ENCODE assay signal across 8 mouse cellular contexts in genomic region chr11:69965271-69966005, GRCm38 (mm10). TPM values are rescaled to one million over a fixed set of nuclear protein-coding genes. Genes with fewer than 3 reads are reported as not detected.
DNase-seq lines count a peak whose midpoint lies in the region; ATAC-seq lines count a peak whose summit lies in the region.

No protein-coding gene starts in this region.

- H3K27ac ChIP-seq in forebrain, embryonic 10.5 days = peak overlapping the region; percentile 74; the same call in 1 of the 2 replicates
- H3K27ac ChIP-seq in forebrain, embryonic 16.5 days (ENCODE audit: low read length) = no peak overlapping the region
- no peak overlapping the region for H3K27ac ChIP-seq in forebrain, embryonic 11.5 days (ENCODE audit: low read depth, low read length)
- peak overlapping the region; percentile 77 for H3K27ac ChIP-seq in limb, embryonic 10.5 days
- no peak overlapping the region for H3K27ac ChIP-seq in midbrain, embryonic 14.5 days (replicated peaks; ENCODE audit: low read depth, low read length)

- no peaks in the 10 kb centered on the region for H3K9me3 ChIP-seq in forebrain, embryonic 10.5 days
- no peaks in the 10 kb centered on the region for H3K9me3 ChIP-seq in forebrain, embryonic 16.5 days (ENCODE audit: control insufficient read depth, low read length)
- H3K9me3 ChIP-seq in forebrain, embryonic 11.5 days (ENCODE audit: control insufficient read depth, low read length) = no peaks in the 10 kb centered on the region
- H3K9me3 ChIP-seq in limb, embryonic 10.5 days (replicated peaks) = no peaks in the 10 kb centered on the region
- H3K9me3 ChIP-seq in midbrain, embryonic 14.5 days (ENCODE audit: control insufficient read depth, low read length) = no peaks in the 10 kb centered on the region

- peaks cover 21% of the 10 kb centered on the region for H3K4me1 ChIP-seq in forebrain, embryonic 10.5 days
- peaks cover 6% of the 10 kb centered on the region for H3K4me1 ChIP-seq in forebrain, embryonic 16.5 days (replicated peaks; ENCODE audit: control insufficient read depth, insufficient read depth, low read length)
- peaks cover 9% of the 10 kb centered on the region for H3K4me1 ChIP-seq in forebrain, embryonic 11.5 days (replicated peaks; ENCODE audit: control insufficient read depth, insufficient read depth, low read length)
- peaks cover 17% of the 10 kb centered on the region for H3K4me1 ChIP-seq in limb, embryonic 10.5 days
- H3K4me1 ChIP-seq in midbrain, embryonic 14.5 days (ENCODE audit: control insufficient read depth, insufficient read depth, low read length) = 0 out of 2 replicates have a peak, but pooled peaks cover 5% of the 10 kb centered on the region

- H3K27me3 ChIP-seq in forebrain, embryonic 10.5 days (ENCODE audit: poor library complexity, severe bottlenecking) = peaks cover 80% of the 10 kb centered on the region
- peaks cover 52% of the 10 kb centered on the region for H3K27me3 ChIP-seq in forebrain, embryonic 16.5 days (replicated peaks; ENCODE audit: control insufficient read depth, insufficient read depth, low read length)
- H3K27me3 ChIP-seq in forebrain, embryonic 11.5 days (ENCODE audit: control insufficient read depth, insufficient read depth, low read length) = peaks cover 50% of the 10 kb centered on the region
- H3K27me3 ChIP-seq in limb, embryonic 10.5 days (ENCODE audit: low read depth, poor library complexity, severe bottlenecking) = peaks cover 83% of the 10 kb centered on the region
- H3K27me3 ChIP-seq in midbrain, embryonic 14.5 days (ENCODE audit: control insufficient read depth, insufficient read depth, low read length) = peaks cover 55% of the 10 kb centered on the region

- no peak for DNase-seq in forebrain, embryonic 10.5 days (ENCODE audit: extremely low spot score, low spot score)
- DNase-seq in forebrain, embryonic 11.5 days (ENCODE audit: low spot score) = peak; percentile 57
- peak; percentile 51 for DNase-seq in limb, embryonic 10.5 days (ENCODE audit: low spot score)
- DNase-seq in midbrain, embryonic 14.5 days = peak; percentile 28
- no peak for DNase-seq in right cerebral cortex, postnatal 10 days (ENCODE audit: low spot score in 2 of 2)
- DNase-seq in thymus, postnatal 36 days = no peak
- no peak for DNase-seq in frontal cortex, postnatal 25 days (ENCODE audit: low spot score in 2 of 2)

- peaks cover 31% of the 10 kb centered on the region for H3K36me3 ChIP-seq in forebrain, embryonic 10.5 days (replicated peaks)
- peaks cover 17% of the 10 kb centered on the region for H3K36me3 ChIP-seq in forebrain, embryonic 16.5 days (ENCODE audit: control insufficient read depth, insufficient read depth)
- H3K36me3 ChIP-seq in forebrain, embryonic 11.5 days (ENCODE audit: control insufficient read depth, insufficient read depth, low read length) = no peaks in the 10 kb centered on the region; the same call in 1 of the 2 replicates
- H3K36me3 ChIP-seq in limb, embryonic 10.5 days = peaks cover 32% of the 10 kb centered on the region
- peaks cover 20% of the 10 kb centered on the region for H3K36me3 ChIP-seq in midbrain, embryonic 14.5 days (ENCODE audit: control insufficient read depth, insufficient read depth, low read length)

- H3K4me2 ChIP-seq in forebrain, embryonic 16.5 days (ENCODE audit: low read length) = no peak overlapping the region
- no peak overlapping the region for H3K4me2 ChIP-seq in forebrain, embryonic 11.5 days (ENCODE audit: low read depth, low read length, severe bottlenecking)
- H3K4me2 ChIP-seq in midbrain, embryonic 14.5 days (ENCODE audit: low read length) = 0 out of 2 replicates have a peak overlapping the region, but pooled peaks have one; percentile 17

- no peak overlapping the region for H3K9ac ChIP-seq in forebrain, embryonic 16.5 days (replicated peaks; ENCODE audit: low read depth, low read length)
- no peak overlapping the region for H3K9ac ChIP-seq in forebrain, embryonic 11.5 days (ENCODE audit: low read length)
- H3K9ac ChIP-seq in midbrain, embryonic 14.5 days (replicated peaks; ENCODE audit: low read length) = no peak overlapping the region

- peak overlapping the region; percentile 48 for H3K4me3 ChIP-seq in forebrain, embryonic 10.5 days
- no peak overlapping the region; the same call in 1 of the 2 replicates for H3K4me3 ChIP-seq in forebrain, embryonic 16.5 days (replicated peaks; ENCODE audit: low read length)
- peak overlapping the region; percentile 19; the same call in 1 of the 2 replicates for H3K4me3 ChIP-seq in forebrain, embryonic 11.5 days (ENCODE audit: low read depth, low read length)
- H3K4me3 ChIP-seq in limb, embryonic 10.5 days = peak overlapping the region; percentile 50
- 0 out of 2 replicates have a peak overlapping the region, but pooled peaks have one; percentile 7 for H3K4me3 ChIP-seq in midbrain, embryonic 14.5 days (replicated peaks; ENCODE audit: low read depth, low read length)

- 2% methylated on average over 49 of the region's 49 CpGs for WGBS in forebrain, embryonic 10.5 days
- 2% methylated on average over 49 of the region's 49 CpGs for WGBS in forebrain, embryonic 16.5 days
- WGBS in forebrain, embryonic 11.5 days = 1% methylated on average over 49 of the region's 49 CpGs
- 2% methylated on average over 49 of the region's 49 CpGs for WGBS in limb, embryonic 10.5 days
- 2% methylated on average over 49 of the region's 49 CpGs for WGBS in midbrain, embryonic 14.5 days

- ATAC-seq in forebrain, embryonic 16.5 days = no peak
- no peak for ATAC-seq in forebrain, embryonic 11.5 days (replicated peaks; ENCODE audit: low FRiP score)
- ATAC-seq in midbrain, embryonic 14.5 days (ENCODE audit: low FRiP score, low TSS enrichment) = no peak

RNA-seq across cellular contexts. Expression of gene Cldn7, which starts 0.9 kb away (rescaled TPM):
- polyA plus RNA-seq in forebrain, embryonic 10.5 days (2016; fragmentation: Nextera tagmentation; extraction: Ambion mirVana) = 19.7 and 21.9 TPM in 2 replicates
- 0.84 TPM in 1 of 2 replicates, not detected in the other for polyA plus RNA-seq in forebrain, embryonic 16.5 days (2015; fragmentation: Nextera tagmentation; extraction: Ambion mirVana)
- 3.2 and 6.4 TPM in 2 replicates for polyA plus RNA-seq in forebrain, embryonic 11.5 days (2014; fragmentation: Nextera tagmentation; extraction: Ambion mirVana)
- polyA plus RNA-seq in limb, embryonic 10.5 days (2016; fragmentation: Nextera tagmentation; extraction: Ambion mirVana) = 28.7 and 35.4 TPM in 2 replicates
- 0.20 TPM in 1 of 2 replicates, not detected in the other for polyA plus RNA-seq in midbrain, embryonic 14.5 days (2014; fragmentation: Nextera tagmentation; extraction: Ambion mirVana)

RNA-seq across cellular contexts. Expression of gene Ctdnep1, which starts 15.5 kb away (rescaled TPM):
- polyA plus RNA-seq in forebrain, embryonic 10.5 days (2016; fragmentation: Nextera tagmentation; extraction: Ambion mirVana) = 21.5 and 23.4 TPM in 2 replicates
- 19.0 and 24.6 TPM in 2 replicates for polyA plus RNA-seq in forebrain, embryonic 16.5 days (2015; fragmentation: Nextera tagmentation; extraction: Ambion mirVana)
- polyA plus RNA-seq in forebrain, embryonic 11.5 days (2014; fragmentation: Nextera tagmentation; extraction: Ambion mirVana) = 20.4 and 28.0 TPM in 2 replicates
- polyA plus RNA-seq in limb, embryonic 10.5 days (2016; fragmentation: Nextera tagmentation; extraction: Ambion mirVana) = 22.2 and 24.8 TPM in 2 replicates
- polyA plus RNA-seq in midbrain, embryonic 14.5 days (2014; fragmentation: Nextera tagmentation; extraction: Ambion mirVana) = 24.4 and 39.0 TPM in 2 replicates

RNA-seq across cellular contexts. Expression of gene Elp5, which starts 16.9 kb away (rescaled TPM):
- polyA plus RNA-seq in forebrain, embryonic 10.5 days (2016; fragmentation: Nextera tagmentation; extraction: Ambion mirVana) = 159 TPM in 2 replicates
- 166 and 167 TPM in 2 replicates for polyA plus RNA-seq in forebrain, embryonic 16.5 days (2015; fragmentation: Nextera tagmentation; extraction: Ambion mirVana)
- 144 and 156 TPM in 2 replicates for polyA plus RNA-seq in forebrain, embryonic 11.5 days (2014; fragmentation: Nextera tagmentation; extraction: Ambion mirVana)
- 154 and 176 TPM in 2 replicates for polyA plus RNA-seq in limb, embryonic 10.5 days (2016; fragmentation: Nextera tagmentation; extraction: Ambion mirVana)
- 162 and 193 TPM in 2 replicates for polyA plus RNA-seq in midbrain, embryonic 14.5 days (2014; fragmentation: Nextera tagmentation; extraction: Ambion mirVana)

RNA-seq across cellular contexts. Expression of gene Slc2a4, which starts 17.4 kb away (rescaled TPM):
- 14.2 and 15.7 TPM in 2 replicates for polyA plus RNA-seq in forebrain, embryonic 10.5 days (2016; fragmentation: Nextera tagmentation; extraction: Ambion mirVana)
- polyA plus RNA-seq in forebrain, embryonic 16.5 days (2015; fragmentation: Nextera tagmentation; extraction: Ambion mirVana) = 6.6 and 6.7 TPM in 2 replicates
- 13.7 and 14.8 TPM in 2 replicates for polyA plus RNA-seq in forebrain, embryonic 11.5 days (2014; fragmentation: Nextera tagmentation; extraction: Ambion mirVana)
- 19.9 and 29.3 TPM in 2 replicates for polyA plus RNA-seq in limb, embryonic 10.5 days (2016; fragmentation: Nextera tagmentation; extraction: Ambion mirVana)
- 2.2 and 4.5 TPM in 2 replicates for polyA plus RNA-seq in midbrain, embryonic 14.5 days (2014; fragmentation: Nextera tagmentation; extraction: Ambion mirVana)

RNA-seq across cellular contexts. Expression of gene Gabarap, which starts 25.5 kb away (rescaled TPM):
- 318 and 331 TPM in 2 replicates for polyA plus RNA-seq in forebrain, embryonic 10.5 days (2016; fragmentation: Nextera tagmentation; extraction: Ambion mirVana)
- polyA plus RNA-seq in forebrain, embryonic 16.5 days (2015; fragmentation: Nextera tagmentation; extraction: Ambion mirVana) = 563 and 565 TPM in 2 replicates
- polyA plus RNA-seq in forebrain, embryonic 11.5 days (2014; fragmentation: Nextera tagmentation; extraction: Ambion mirVana) = 472 and 477 TPM in 2 replicates
- 280 and 332 TPM in 2 replicates for polyA plus RNA-seq in limb, embryonic 10.5 days (2016; fragmentation: Nextera tagmentation; extraction: Ambion mirVana)
- polyA plus RNA-seq in midbrain, embryonic 14.5 days (2014; fragmentation: Nextera tagmentation; extraction: Ambion mirVana) = 616 and 626 TPM in 2 replicates

Comparison
In these comparisons a context has a peak if more than half of its experiments do, and no peak if none do; other contexts are left out.
1. DNase-seq: peak in forebrain, embryonic 11.5 days (single experiment), limb, embryonic 10.5 days (single experiment) and midbrain, embryonic 14.5 days (single experiment); none in forebrain, embryonic 10.5 days (single experiment), right cerebral cortex, postnatal 10 days (0 of 2), thymus, postnatal 36 days (0 of 2) and frontal cortex, postnatal 25 days (0 of 2).
2. H3K27ac ChIP-seq: peak in forebrain, embryonic 10.5 days (single experiment) and limb, embryonic 10.5 days (single experiment); none in forebrain, embryonic 16.5 days (single experiment), forebrain, embryonic 11.5 days (single experiment) and midbrain, embryonic 14.5 days (single experiment).